Mouse (Mus musculus): ENCODE data around the gene Rcc2. TPM values are rescaled to one million over a fixed set of nuclear protein-coding genes. Genes with fewer than 3 reads are reported as not detected.

Gene Rcc2
- total and polyA plus RNA-seq, 3 experiments, result 106 to 525 (median 205) TPM

DNA sequence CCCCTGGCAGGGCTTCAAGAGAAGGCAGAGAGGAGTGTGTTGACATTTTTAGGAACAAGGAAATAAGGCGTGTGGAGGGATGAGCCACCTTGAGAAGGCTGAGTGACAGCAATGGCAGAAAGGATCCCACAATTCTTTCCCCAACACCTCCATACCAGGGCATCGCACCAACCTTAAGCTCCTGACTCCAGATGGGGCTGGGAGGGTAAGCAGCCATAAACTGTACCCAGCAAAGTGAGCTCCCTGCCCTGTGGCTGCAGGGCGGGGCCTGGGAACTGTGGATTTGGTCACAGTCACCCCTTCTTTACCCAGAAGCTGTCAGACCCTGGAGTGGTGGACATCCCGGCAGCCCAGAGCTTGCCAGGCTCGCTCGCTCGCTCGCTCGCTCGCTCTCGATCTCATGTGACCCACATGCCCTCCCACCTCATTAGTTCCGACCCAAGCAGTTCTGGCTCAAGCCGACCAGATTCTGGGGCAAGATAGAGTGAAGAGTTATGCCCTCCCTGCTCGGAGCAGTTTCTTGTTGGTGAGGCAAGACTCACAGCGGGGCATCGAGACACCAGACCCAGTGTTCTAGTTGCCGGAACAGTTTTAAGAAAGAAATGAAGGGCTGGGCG lies 38.8 kb upstream of the Rcc2 start:
- no peak for TF ChIP-seq CTCF (IDR thresholded peaks at IDR 0.05; ENCODE audit: low read depth, low read length)
- DNase-seq (ENCODE audit: low spot score) (no peak), ATAC-seq (ENCODE audit: extremely low read depth, insufficient number of reproducible peaks, low FRiP score, poor library complexity, severe bottlenecking) (no peak)
- Histone ChIP-seq H3K4me3 (ENCODE audit: low read depth, low read length) (no peak overlapping the region), H3K9me3 (replicated peaks) (no peaks in the 10 kb centered on the region), H3K27me3 (ENCODE audit: insufficient read depth, low read length) (peaks cover 33% of the 10 kb centered on the region), H3K4me1 (ENCODE audit: insufficient read depth, low read depth, low read length) (peaks cover 7% of the 10 kb centered on the region), H3K36me3 (replicated peaks) (no peaks in the 10 kb centered on the region)

GRCm38 (mm10) chr4:140662453-140662852 lies 37.9 kb upstream of the Rcc2 start:
- Histone ChIP-seq H3K9me3 (replicated peaks) (no peaks in the 10 kb centered on the region), H3K4me1 (ENCODE audit: insufficient read depth, low read depth, low read length) (peaks cover 7% of the 10 kb centered on the region), H3K36me3 (replicated peaks) (no peaks in the 10 kb centered on the region), H3K27me3 (ENCODE audit: insufficient read depth, low read length) (peaks cover 35% of the 10 kb centered on the region), H3K4me3 (ENCODE audit: low read depth, low read length) (no peak overlapping the region)
- no peak for TF ChIP-seq POLR2AphosphoS5 (IDR thresholded peaks at IDR 0.05; ENCODE audit: insufficient replicate concordance, low read depth, low read length)
- no peak for ATAC-seq (ENCODE audit: extremely low read depth, insufficient number of reproducible peaks, low FRiP score, poor library complexity, severe bottlenecking)
- DNase-seq (ENCODE audit: low spot score), result no peak

DNA sequence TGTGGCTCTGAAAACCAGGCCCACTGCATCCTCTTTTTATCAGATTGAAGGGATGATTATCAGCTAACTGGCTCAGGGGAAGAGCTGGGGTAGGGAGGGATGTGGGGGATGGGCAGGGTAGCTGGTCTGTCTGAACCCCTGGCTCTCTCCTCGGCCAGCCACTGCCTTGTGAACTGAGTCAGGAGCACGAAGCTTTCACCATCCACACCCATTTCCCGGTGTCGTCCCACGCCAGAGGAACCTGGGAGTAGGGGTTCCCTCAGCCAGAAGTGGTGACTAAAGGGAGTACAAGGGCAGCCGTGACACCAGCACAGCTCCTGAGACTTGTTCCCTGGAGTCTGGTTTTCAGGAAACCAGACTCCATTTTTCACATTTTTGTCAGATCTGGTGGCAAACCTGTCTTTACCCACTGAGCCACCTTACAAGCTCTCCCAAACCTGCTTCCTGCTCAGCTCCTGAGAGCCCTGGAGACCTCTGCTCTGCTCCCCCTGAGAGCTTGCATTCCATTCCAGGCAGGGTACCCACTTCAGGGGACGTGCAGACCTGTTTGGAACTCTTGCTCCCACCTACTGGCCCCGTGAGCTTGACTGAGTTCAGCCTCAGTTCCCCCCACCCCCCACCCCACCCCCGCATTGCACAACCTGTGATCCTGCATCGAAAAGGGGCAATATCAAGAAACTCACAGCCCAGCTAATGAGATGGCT lies 37.3 kb upstream of the Rcc2 start:
- ATAC-seq (ENCODE audit: extremely low read depth, insufficient number of reproducible peaks, low FRiP score, poor library complexity, severe bottlenecking) (no peak), DNase-seq (ENCODE audit: low spot score) (no peak)
- H3K9me3 ChIP-seq (replicated peaks), result no peaks in the 10 kb centered on the region
- peaks cover 7% of the 10 kb centered on the region for H3K4me1 ChIP-seq (ENCODE audit: insufficient read depth, low read depth, low read length)
- peaks cover 36% of the 10 kb centered on the region for H3K27me3 ChIP-seq (ENCODE audit: insufficient read depth, low read length)
- no peak overlapping the region for H3K4me3 ChIP-seq (ENCODE audit: low read depth, low read length)
- H3K36me3 ChIP-seq (replicated peaks), result no peaks in the 10 kb centered on the region
- TF ChIP-seq GATA2 (IDR thresholded peaks at IDR 0.05; ENCODE audit: borderline replicate concordance, low read depth, low read length), result no peak
- TF ChIP-seq POLR2AphosphoS5 (IDR thresholded peaks at IDR 0.05; ENCODE audit: insufficient replicate concordance, low read depth, low read length), result no peak
- no peak for TF ChIP-seq CTCF (IDR thresholded peaks at IDR 0.05; ENCODE audit: low read depth, low read length)
- TF ChIP-seq GATA1 (IDR thresholded peaks at IDR 0.05; ENCODE audit: borderline replicate concordance, low read length), result no peak
- TF ChIP-seq TAL1 (conservative IDR thresholded peaks at IDR 0.05; ENCODE audit: low read depth, low read length), result no peak

DNA sequence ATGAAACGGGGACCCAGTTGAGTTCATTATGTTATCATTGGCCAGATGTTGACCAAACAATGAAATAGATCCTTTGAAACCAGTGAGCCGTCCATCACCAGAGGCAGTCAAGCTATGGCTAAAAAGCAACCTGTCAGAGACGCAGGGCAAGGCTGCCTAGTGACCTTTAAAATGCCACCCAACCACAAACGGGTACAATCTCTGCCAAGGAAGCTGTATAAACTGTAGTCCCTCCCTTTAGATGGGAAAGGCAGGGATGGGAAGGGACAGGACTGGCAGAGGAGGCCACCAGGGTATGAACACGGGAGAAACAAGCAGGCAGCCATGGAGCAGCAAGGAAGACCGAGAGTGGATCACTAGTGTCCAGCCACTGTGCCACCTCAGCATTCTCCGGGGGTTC lies 35.3 kb upstream of the Rcc2 start:
- DNase-seq (ENCODE audit: low spot score), result no peak
- H3K4me3 ChIP-seq (ENCODE audit: low read depth, low read length), result no peak overlapping the region
- no peaks in the 10 kb centered on the region for H3K9me3 ChIP-seq (replicated peaks)
- TF ChIP-seq TAL1 (conservative IDR thresholded peaks at IDR 0.05; ENCODE audit: low read depth, low read length) (no peak), GATA2 (IDR thresholded peaks at IDR 0.05; ENCODE audit: borderline replicate concordance, low read depth, low read length) (no peak), POLR2AphosphoS5 (IDR thresholded peaks at IDR 0.05; ENCODE audit: insufficient replicate concordance, low read depth, low read length) (no peak), GATA1 (IDR thresholded peaks at IDR 0.05; ENCODE audit: borderline replicate concordance, low read length) (no peak), CTCF (IDR thresholded peaks at IDR 0.05; ENCODE audit: low read depth, low read length) (no peak)
- no peaks in the 10 kb centered on the region for H3K36me3 ChIP-seq (replicated peaks)
- peaks cover 38% of the 10 kb centered on the region for H3K27me3 ChIP-seq (ENCODE audit: insufficient read depth, low read length)
- ATAC-seq (ENCODE audit: extremely low read depth, insufficient number of reproducible peaks, low FRiP score, poor library complexity, severe bottlenecking), result no peak
- peaks cover 9% of the 10 kb centered on the region for H3K4me1 ChIP-seq (ENCODE audit: insufficient read depth, low read depth, low read length)

DNA sequence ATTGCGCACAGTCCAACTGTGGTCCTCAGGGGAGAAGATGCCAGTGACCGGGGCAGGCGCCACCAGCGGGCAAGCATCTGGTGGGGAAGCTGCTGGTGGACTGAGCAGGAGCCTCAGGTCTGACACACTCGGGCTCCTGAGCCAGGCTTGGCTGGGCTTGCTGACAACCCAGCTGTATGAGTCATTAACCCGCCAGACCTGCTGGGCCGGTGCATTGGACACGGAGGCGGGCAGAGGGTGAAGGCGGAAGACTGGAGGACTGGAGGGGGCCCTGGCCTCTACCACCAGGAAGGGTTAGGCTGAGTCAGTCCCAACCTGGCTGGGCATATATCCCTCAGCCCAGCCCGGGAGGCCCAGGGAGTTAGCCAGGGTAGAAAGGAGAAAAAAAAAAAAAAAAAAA lies 34.6 kb upstream of the Rcc2 start, which contains the start of gene Arhgef10l:
Gene Arhgef10l (minus strand): TSS at position 253 of the 400 bp plus-strand sequence.
- Histone ChIP-seq H3K27me3 (ENCODE audit: insufficient read depth, low read length) (peaks cover 41% of the 10 kb centered on the region), H3K36me3 (replicated peaks) (no peaks in the 10 kb centered on the region), H3K9me3 (replicated peaks) (no peaks in the 10 kb centered on the region), H3K4me1 (ENCODE audit: insufficient read depth, low read depth, low read length) (peaks cover 9% of the 10 kb centered on the region), H3K4me3 (ENCODE audit: low read depth, low read length) (no peak within 1 kb of the TSS)
- ATAC-seq (ENCODE audit: extremely low read depth, insufficient number of reproducible peaks, low FRiP score, poor library complexity, severe bottlenecking), result no peak
- TF ChIP-seq POLR2AphosphoS5 (IDR thresholded peaks at IDR 0.05; ENCODE audit: insufficient replicate concordance, low read depth, low read length), result no peak
- TF ChIP-seq GATA2 (IDR thresholded peaks at IDR 0.05; ENCODE audit: borderline replicate concordance, low read depth, low read length), result no peak
- TF ChIP-seq TAL1 (conservative IDR thresholded peaks at IDR 0.05; ENCODE audit: low read depth, low read length), result no peak
- TF ChIP-seq GATA1 (IDR thresholded peaks at IDR 0.05; ENCODE audit: borderline replicate concordance, low read length), result no peak
- no peak for TF ChIP-seq CTCF (IDR thresholded peaks at IDR 0.05; ENCODE audit: low read depth, low read length)
- no peak for DNase-seq (ENCODE audit: low spot score)

DNA sequence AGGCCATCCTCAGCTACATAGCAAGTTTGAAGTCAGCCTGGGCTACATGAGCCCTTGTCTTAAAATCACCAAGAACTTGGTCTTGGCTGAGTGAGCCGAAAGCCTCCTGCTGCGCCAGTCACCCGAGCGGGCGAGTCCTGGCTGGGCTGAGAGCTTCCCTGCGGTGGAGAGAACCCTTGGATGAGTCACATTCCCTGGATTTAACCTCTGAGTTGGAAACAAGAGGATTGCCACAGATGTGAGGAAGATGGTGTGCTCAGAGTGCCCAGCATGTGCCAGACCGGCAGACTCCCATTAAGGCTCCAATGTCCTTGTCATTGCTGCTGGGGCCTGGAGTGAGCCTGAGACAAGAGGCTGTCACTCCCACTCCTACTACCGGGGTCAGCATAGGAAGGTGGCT lies 32.5 kb upstream of the Rcc2 start:
- Histone ChIP-seq H3K36me3 (replicated peaks) (no peaks in the 10 kb centered on the region), H3K4me3 (ENCODE audit: low read depth, low read length) (no peak overlapping the region), H3K27me3 (ENCODE audit: insufficient read depth, low read length) (peaks cover 45% of the 10 kb centered on the region), H3K9me3 (replicated peaks) (no peaks in the 10 kb centered on the region), H3K4me1 (ENCODE audit: insufficient read depth, low read depth, low read length) (peaks cover 4% of the 10 kb centered on the region)
- TF ChIP-seq GATA2 (IDR thresholded peaks at IDR 0.05; ENCODE audit: borderline replicate concordance, low read depth, low read length) (no peak), CTCF (IDR thresholded peaks at IDR 0.05; ENCODE audit: low read depth, low read length) (no peak), POLR2AphosphoS5 (IDR thresholded peaks at IDR 0.05; ENCODE audit: insufficient replicate concordance, low read depth, low read length) (no peak), GATA1 (IDR thresholded peaks at IDR 0.05; ENCODE audit: borderline replicate concordance, low read length) (no peak), TAL1 (conservative IDR thresholded peaks at IDR 0.05; ENCODE audit: low read depth, low read length) (no peak)
- DNase-seq (ENCODE audit: low spot score), result no peak
- ATAC-seq (ENCODE audit: extremely low read depth, insufficient number of reproducible peaks, low FRiP score, poor library complexity, severe bottlenecking), result no peak
